Mouse (Mus musculus): Measurements from ENCODE around the gene Parp6.

DNA sequence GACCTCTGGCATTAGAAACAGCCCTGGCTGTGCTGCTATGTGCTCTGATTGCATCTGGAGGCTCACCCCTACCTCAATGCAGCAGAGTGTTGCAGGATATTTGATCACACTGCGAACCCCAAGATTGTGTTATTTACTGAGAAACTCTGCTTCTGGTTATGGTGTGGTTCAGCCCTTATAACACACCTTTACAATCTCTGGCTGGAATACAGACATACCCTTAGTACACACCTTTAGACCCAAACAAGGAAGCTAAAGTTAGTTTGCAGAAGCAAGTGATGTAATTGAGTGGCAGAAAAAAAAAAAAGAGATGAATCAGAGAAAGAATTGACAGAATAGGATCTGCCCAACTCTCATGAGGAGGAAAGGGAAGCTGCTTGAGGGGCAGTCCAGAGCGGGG, 6.1 kb upstream of the Parp6 start:
- TF ChIP-seq EP300 (optimal IDR thresholded peaks at IDR 0.05) (no peak), CTCF (IDR thresholded peaks at IDR 0.05; ENCODE audit: low read depth) (no peak)
